Mouse (Mus musculus) embryonic facial prominence, embryonic 11.5 days (tissue): ENCODE data around the gene Epha7. TPM values are rescaled to one million over a fixed set of nuclear protein-coding genes. Genes with fewer than 3 reads are reported as not detected.

Experiments
- ATAC-seq: fragments of 200-750 bp; cut with Nextera tagmentation; replicated peaks from 2 replicates; pipeline ENCODE4 v1.8.0; 2017; ENCODE audit warnings: low read depth; ENCODE audit not compliant: insufficient number of reproducible peaks, low FRiP score, low TSS enrichment
- DNase-seq: peaks from one replicate; pipeline ENCODE4 v3.0.0-alpha.2; 2015; ENCODE audit warnings: low spot score
- H3K27ac ChIP-seq: fragments of 300-500 bp; sonication (generic); replicated peaks from 2 replicates; pipeline ENCODE4 v1.5.1; 2014; ENCODE audit warnings: mild to moderate bottlenecking, low read depth, low read length, control low read depth
- H3K27me3 ChIP-seq: fragments of 300-500 bp; sonication (generic); 2 replicates; pipeline ENCODE4 v1.6.1; 2014; ENCODE audit warnings: mild to moderate bottlenecking, low read length, moderate library complexity, mixed read lengths; ENCODE audit not compliant: control insufficient read depth, insufficient read depth
- H3K36me3 ChIP-seq: fragments of 300-500 bp; sonication (generic); replicated peaks from 2 replicates; pipeline ENCODE4 v1.6.1; 2014; ENCODE audit warnings: low read depth, mild to moderate bottlenecking, low read length, moderate library complexity, mixed read lengths; ENCODE audit not compliant: control insufficient read depth, insufficient read depth
- H3K4me1 ChIP-seq: fragments of 300-500 bp; sonication (generic); 2 replicates; pipeline ENCODE4 v1.6.1; 2014; ENCODE audit warnings: low read length, mixed read lengths; ENCODE audit not compliant: control insufficient read depth, insufficient read depth
- H3K4me2 ChIP-seq: fragments of 300-500 bp; sonication (generic); 2 replicates; pipeline ENCODE4 v1.6.1; 2014; ENCODE audit warnings: low read depth, mild to moderate bottlenecking, control low read depth, low read length, moderate library complexity
- H3K4me3 ChIP-seq: fragments of 300-500 bp; sonication (generic); 2 replicates; pipeline ENCODE4 v1.5.1; 2014; ENCODE audit warnings: low read depth, low read length, control low read depth
- H3K9ac ChIP-seq: fragments of 300-500 bp; sonication (generic); replicated peaks from 2 replicates; pipeline ENCODE4 v1.6.1; 2014; ENCODE audit warnings: mild to moderate bottlenecking, control low read depth, low read length
- H3K9me3 ChIP-seq: fragments of 300-500 bp; sonication (generic); replicated peaks from 2 replicates; pipeline ENCODE4 v1.6.1; 2016; ENCODE audit warnings: mild to moderate bottlenecking, low read length, inconsistent platforms, mixed read lengths; ENCODE audit not compliant: control insufficient read depth
- WGBS: fragments of 180-500 bp; shearing (Covaris S2); extraction: QIAGEN DNeasy Blood & Tissue Kit; methylation state at CpG from one replicate; pipeline ENCODE4 v1.1.7; 2014; 5-methylcytosine and 5-hydroxymethylcytosine counted together
- polyA plus RNA-seq: library from polyadenylated mRNA; unstranded; fragments of >200 nt; fragmentation: Nextera tagmentation; extraction: Ambion mirVana; gene quantifications from 2 replicates; pipeline ENCODE4 v1.2.1, GENCODE M21; 2014

The Epha7 gene
- polyA plus RNA-seq, 1 experiment from 2014 or later: 56.6 TPM

- Histone ChIP-seq H3K4me3 (no peak overlapping the region), H3K4me2 (no peak overlapping the region), H3K36me3 (no peaks in the 10 kb centered on the region), H3K27ac (no peak overlapping the region), H3K27me3 (no peaks in the 10 kb centered on the region), H3K9me3 (no peaks in the 10 kb centered on the region), H3K9ac (no peak overlapping the region), H3K4me1 (no peaks in the 10 kb centered on the region)
- 92% methylated on average over 3 of the region's 3 CpGs for WGBS
- ATAC-seq (no peak), DNase-seq (no peak)
Measured at GRCm38 (mm10) chr4:29010333-29010732, 197.4 kb downstream of the Epha7 start.
